ENCODE assay signal across 25 mouse cellular contexts in the genomic region with DNA sequence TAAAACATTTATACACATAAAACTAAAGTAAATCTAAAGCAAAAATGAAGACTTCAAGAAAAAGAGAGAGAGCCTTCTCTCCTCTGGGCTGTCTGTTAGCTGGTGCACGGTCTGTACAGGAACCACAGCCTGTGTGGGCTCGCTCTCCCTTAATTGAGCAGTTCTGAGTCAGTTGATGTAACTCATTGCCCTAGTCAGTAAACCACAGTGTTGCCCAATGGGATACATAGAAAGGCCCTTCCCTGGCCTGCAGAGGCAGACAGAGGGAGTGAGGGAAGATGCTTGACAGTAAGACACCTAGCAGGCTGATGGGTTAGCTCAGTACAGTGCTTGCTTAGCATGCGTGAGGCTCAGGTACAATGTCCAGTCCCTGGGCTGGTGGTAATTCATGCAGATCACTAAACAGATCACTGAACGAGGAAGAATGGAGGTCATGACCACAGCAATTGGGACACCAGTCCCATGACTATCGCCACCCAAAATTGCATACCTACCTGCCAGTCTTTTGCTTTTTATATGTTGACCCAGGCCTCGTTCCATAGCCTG. TPM values are rescaled to one million over a fixed set of nuclear protein-coding genes. Genes with fewer than 3 reads are reported as not detected.
DNase-seq lines count a peak whose midpoint lies in the region; ATAC-seq and TF ChIP-seq lines count a peak whose summit lies in the region.
"Had no signal": no experiment of that assay in that cellular context is flagged by ENCODE, and none has a peak within 500 bp of the region (broad histone marks: within the 10 kb centered on the region; RNA-seq: fewer than 3 reads in every experiment).

No protein-coding gene starts in this region.

- ATAC-seq in intestine, embryonic 16.5 days: peak; percentile 27; the same call in 1 of the 2 replicates
- no peak for ATAC-seq in intestine, embryonic 15.5 days
- no peak for ATAC-seq in liver, embryonic 13.5 days (ENCODE audit: low read depth)
- no peak for ATAC-seq in liver, embryonic 11.5 days (replicated peaks; ENCODE audit: low FRiP score)

- H3K9ac ChIP-seq in intestine, embryonic 16.5 days (ENCODE audit: low read depth, low read length): no peak overlapping the region
- no peak overlapping the region for H3K9ac ChIP-seq in intestine, embryonic 15.5 days
- H3K9ac ChIP-seq in liver, embryonic 13.5 days: peak overlapping the region; percentile 22; the same call in 1 of the 2 replicates
- no peak overlapping the region for H3K9ac ChIP-seq in liver, embryonic 11.5 days (ENCODE audit: low read depth, low read length)
- H3K9ac ChIP-seq: heart, embryonic 12.5 days; hindbrain, embryonic 13.5 days; neural tube, embryonic 12.5 days had no signal

- DNase-seq in liver, embryonic 13.5 days: no peak
- DNase-seq in liver, embryonic 11.5 days (ENCODE audit: low spot score): no peak
- DNase-seq in kidney, postnatal 36 days: peak; percentile 70 to 79
- DNase-seq in hindbrain, embryonic 10.5 days (ENCODE audit: low spot score): no peak
- DNase-seq in thymus, adult 2 months: no peak
- DNase-seq in thymus, postnatal 14 days: no peak
- DNase-seq: adrenal gland, postnatal 14 days; cerebellum, adult 11-12 months; cerebellum, postnatal 36 days; heart, postnatal 14 days; layer of hippocampus, adult 9-11 months; lung, adult 18-20 months; right cerebral cortex, adult 18-20 months had no signal

- H3K27me3 ChIP-seq in intestine, embryonic 16.5 days (replicated peaks; ENCODE audit: control insufficient read depth, insufficient read depth, low read length): no peaks in the 10 kb centered on the region
- no peaks in the 10 kb centered on the region for H3K27me3 ChIP-seq in intestine, embryonic 15.5 days (replicated peaks)
- no peaks in the 10 kb centered on the region for H3K27me3 ChIP-seq in liver, embryonic 13.5 days
- no peaks in the 10 kb centered on the region for H3K27me3 ChIP-seq in liver, embryonic 11.5 days (replicated peaks; ENCODE audit: control insufficient read depth, insufficient read depth, low read length)
- H3K27me3 ChIP-seq in hindbrain, embryonic 10.5 days (ENCODE audit: insufficient read depth, poor library complexity, severe bottlenecking): no peaks in the 10 kb centered on the region
- H3K27me3 ChIP-seq in thymus, adult 2 months (ENCODE audit: control insufficient read depth, insufficient read depth, low read length): no peaks in the 10 kb centered on the region
- H3K27me3 ChIP-seq: heart, embryonic 12.5 days; neural tube, embryonic 12.5 days had no signal

- peaks cover 9% of the 10 kb centered on the region for H3K36me3 ChIP-seq in intestine, embryonic 16.5 days (ENCODE audit: control insufficient read depth, insufficient read depth, low read length)
- H3K36me3 ChIP-seq in intestine, embryonic 15.5 days: no peaks in the 10 kb centered on the region
- peaks cover 3% of the 10 kb centered on the region; the same call in 1 of the 2 replicates for H3K36me3 ChIP-seq in liver, embryonic 13.5 days
- no peaks in the 10 kb centered on the region; the same call in 1 of the 2 replicates for H3K36me3 ChIP-seq in liver, embryonic 11.5 days (ENCODE audit: control insufficient read depth, insufficient read depth, low read length)
- peaks cover 15% of the 10 kb centered on the region for H3K36me3 ChIP-seq in hindbrain, embryonic 10.5 days
- peaks cover 8% of the 10 kb centered on the region for H3K36me3 ChIP-seq in thymus, adult 2 months (ENCODE audit: control insufficient read depth, insufficient read depth, low read length)

- H3K4me2 ChIP-seq in intestine, embryonic 16.5 days (ENCODE audit: low read depth, low read length): no peak overlapping the region
- no peak overlapping the region for H3K4me2 ChIP-seq in intestine, embryonic 15.5 days (replicated peaks)
- H3K4me2 ChIP-seq in liver, embryonic 13.5 days: no peak overlapping the region
- H3K4me2 ChIP-seq in liver, embryonic 11.5 days: no peak overlapping the region
- H3K4me2 ChIP-seq: heart, embryonic 12.5 days; hindbrain, embryonic 13.5 days; midbrain, embryonic 11.5 days; neural tube, embryonic 12.5 days had no signal

- no peak for TF ChIP-seq POLR2A in thymus, adult 2 months (IDR thresholded peaks at IDR 0.05; ENCODE audit: control insufficient read depth, extremely low read depth, insufficient read depth, low read length, poor library complexity)

- H3K4me1 ChIP-seq in intestine, embryonic 16.5 days (ENCODE audit: control insufficient read depth, insufficient read depth, low read length): peaks cover 14% of the 10 kb centered on the region
- peaks cover 18% of the 10 kb centered on the region for H3K4me1 ChIP-seq in intestine, embryonic 15.5 days (replicated peaks)
- H3K4me1 ChIP-seq in liver, embryonic 13.5 days (replicated peaks): peaks cover 46% of the 10 kb centered on the region
- H3K4me1 ChIP-seq in liver, embryonic 11.5 days (replicated peaks; ENCODE audit: control insufficient read depth, insufficient read depth, low read length): peaks cover 19% of the 10 kb centered on the region
- H3K4me1 ChIP-seq in hindbrain, embryonic 10.5 days (replicated peaks): peaks cover 26% of the 10 kb centered on the region
- no peaks in the 10 kb centered on the region; the same call in 1 of the 2 replicates for H3K4me1 ChIP-seq in thymus, adult 2 months (replicated peaks; ENCODE audit: control insufficient read depth, insufficient read depth, low read length)

- H3K27ac ChIP-seq in intestine, embryonic 16.5 days (ENCODE audit: low read length): no peak overlapping the region; the same call in 1 of the 2 replicates
- no peak overlapping the region for H3K27ac ChIP-seq in intestine, embryonic 15.5 days
- no peak overlapping the region for H3K27ac ChIP-seq in liver, embryonic 13.5 days
- no peak overlapping the region for H3K27ac ChIP-seq in liver, embryonic 11.5 days (ENCODE audit: low read depth, low read length)
- H3K27ac ChIP-seq in hindbrain, embryonic 10.5 days: no peak overlapping the region
- no peak overlapping the region for H3K27ac ChIP-seq in thymus, adult 2 months (ENCODE audit: control insufficient read depth, insufficient read depth, low read length)
- H3K27ac ChIP-seq: embryonic facial prominence, embryonic 10.5 days; hindbrain, embryonic 13.5 days; neural tube, embryonic 12.5 days; stomach, postnatal 0 days had no signal

- TF ChIP-seq CTCF in thymus, adult 2 months (IDR thresholded peaks at IDR 0.05; ENCODE audit: borderline replicate concordance, control insufficient read depth, extremely low read depth, insufficient read depth, low read length, poor library complexity): no peak

- H3K9me3 ChIP-seq in intestine, embryonic 16.5 days (ENCODE audit: control insufficient read depth, low read length): no peaks in the 10 kb centered on the region
- no peaks in the 10 kb centered on the region for H3K9me3 ChIP-seq in intestine, embryonic 15.5 days
- H3K9me3 ChIP-seq in liver, embryonic 13.5 days (replicated peaks): no peaks in the 10 kb centered on the region
- no peaks in the 10 kb centered on the region for H3K9me3 ChIP-seq in liver, embryonic 11.5 days (ENCODE audit: control insufficient read depth, low read length)
- H3K9me3 ChIP-seq in hindbrain, embryonic 10.5 days: no peaks in the 10 kb centered on the region
- H3K9me3 ChIP-seq: embryonic facial prominence, embryonic 10.5 days; G1E; heart, embryonic 12.5 days; hindbrain, embryonic 13.5 days; neural tube, embryonic 12.5 days had no signal

- no peak overlapping the region for H3K4me3 ChIP-seq in intestine, embryonic 16.5 days (ENCODE audit: low read length)
- no peak overlapping the region for H3K4me3 ChIP-seq in intestine, embryonic 15.5 days (replicated peaks)
- H3K4me3 ChIP-seq in liver, embryonic 13.5 days (replicated peaks): no peak overlapping the region
- H3K4me3 ChIP-seq in liver, embryonic 11.5 days (ENCODE audit: low read depth, low read length): no peak overlapping the region
- no peak overlapping the region for H3K4me3 ChIP-seq in hindbrain, embryonic 10.5 days
- H3K4me3 ChIP-seq in thymus, adult 2 months (ENCODE audit: control insufficient read depth, insufficient read depth, low read length): no peak overlapping the region
- H3K4me3 ChIP-seq: embryonic facial prominence, embryonic 10.5 days; heart, embryonic 12.5 days; hindbrain, embryonic 13.5 days; neural tube, embryonic 12.5 days had no signal

- WGBS in intestine, embryonic 16.5 days: 81% methylated on average over 6 of the region's 6 CpGs
- 78% methylated on average over 6 of the region's 6 CpGs for WGBS in intestine, embryonic 15.5 days
- 78% methylated on average over 6 of the region's 6 CpGs for WGBS in liver, embryonic 13.5 days (ENCODE audit: insufficient replicate concordance)
- WGBS in liver, embryonic 11.5 days: 76% methylated on average over 6 of the region's 6 CpGs
- 85% methylated on average over 6 of the region's 6 CpGs for WGBS in hindbrain, embryonic 10.5 days
- WGBS in thymus, adult 2 months: 92% methylated on average over 6 of the region's 6 CpGs

RNA-seq across cellular contexts. Expression of a gene that starts 7.0 kb away (rescaled TPM):
- polyA plus RNA-seq in intestine, embryonic 16.5 days (2015; fragmentation: Nextera tagmentation; extraction: Ambion mirVana): 226 and 301 TPM in 2 replicates
- 118 and 134 TPM in 2 replicates for polyA plus RNA-seq in intestine, embryonic 15.5 days (2015; fragmentation: Nextera tagmentation; extraction: Ambion mirVana)
- polyA plus RNA-seq in liver, embryonic 13.5 days (2015; fragmentation: Nextera tagmentation; extraction: Ambion mirVana): 14.2 and 15.2 TPM in 2 replicates
- polyA plus RNA-seq in liver, embryonic 11.5 days (2014; fragmentation: Nextera tagmentation; extraction: Ambion mirVana): 24.4 and 26.4 TPM in 2 replicates
- 16.2 and 20.7 TPM in 2 replicates for polyA plus RNA-seq in hindbrain, embryonic 10.5 days (2016; fragmentation: Nextera tagmentation; extraction: Ambion mirVana)
- polyA plus RNA-seq in thymus, adult 2 months (2012; rRNA removed): 66.9 and 82.3 TPM in 2 replicates

RNA-seq across cellular contexts. Expression of a gene that starts 21.0 kb away (rescaled TPM):
- polyA plus RNA-seq in intestine, embryonic 16.5 days (2015; fragmentation: Nextera tagmentation; extraction: Ambion mirVana): 0.22 and 0.24 TPM in 2 replicates
- 0.43 TPM in 2 replicates for polyA plus RNA-seq in intestine, embryonic 15.5 days (2015; fragmentation: Nextera tagmentation; extraction: Ambion mirVana)
- polyA plus RNA-seq in liver, embryonic 13.5 days (2015; fragmentation: Nextera tagmentation; extraction: Ambion mirVana): 0.07 and 0.15 TPM in 2 replicates
- 0.14 and 0.41 TPM in 2 replicates for polyA plus RNA-seq in liver, embryonic 11.5 days (2014; fragmentation: Nextera tagmentation; extraction: Ambion mirVana)
- 0.09 and 0.20 TPM in 2 replicates for polyA plus RNA-seq in hindbrain, embryonic 10.5 days (2016; fragmentation: Nextera tagmentation; extraction: Ambion mirVana)
- 22.7 and 26.5 TPM in 2 replicates for polyA plus RNA-seq in thymus, adult 2 months (2012; rRNA removed)
- polyA plus RNA-seq: forebrain, embryonic 11.5 days; neural tube, embryonic 12.5 days had no signal

RNA-seq across cellular contexts. Expression of a gene that starts 23.8 kb away (rescaled TPM):
- polyA plus RNA-seq in intestine, embryonic 16.5 days (2015; fragmentation: Nextera tagmentation; extraction: Ambion mirVana): 108 and 134 TPM in 2 replicates
- polyA plus RNA-seq in intestine, embryonic 15.5 days (2015; fragmentation: Nextera tagmentation; extraction: Ambion mirVana): 56.2 and 60.4 TPM in 2 replicates
- 1.5 TPM in 2 replicates for polyA plus RNA-seq in liver, embryonic 13.5 days (2015; fragmentation: Nextera tagmentation; extraction: Ambion mirVana)
- polyA plus RNA-seq in liver, embryonic 11.5 days (2014; fragmentation: Nextera tagmentation; extraction: Ambion mirVana): 0.97 and 1.3 TPM in 2 replicates
- polyA plus RNA-seq in hindbrain, embryonic 10.5 days (2016; fragmentation: Nextera tagmentation; extraction: Ambion mirVana): 0.41 TPM in 1 of 2 replicates, not detected in the other
- 0.33 and 0.59 TPM in 2 replicates for polyA plus RNA-seq in thymus, adult 2 months (2012; rRNA removed)
- polyA plus RNA-seq: forebrain, embryonic 11.5 days; G1E; hindbrain, embryonic 13.5 days; limb, embryonic 11.5 days; midbrain, embryonic 11.5 days; neural tube, embryonic 12.5 days had no signal

RNA-seq across cellular contexts. Expression of a gene that starts 31.7 kb away (rescaled TPM):
- not detected in 2 replicates for polyA plus RNA-seq in intestine, embryonic 16.5 days (2015; fragmentation: Nextera tagmentation; extraction: Ambion mirVana)
- not detected in 2 replicates for polyA plus RNA-seq in intestine, embryonic 15.5 days (2015; fragmentation: Nextera tagmentation; extraction: Ambion mirVana)
- not detected in 2 replicates for polyA plus RNA-seq in liver, embryonic 13.5 days (2015; fragmentation: Nextera tagmentation; extraction: Ambion mirVana)
- polyA plus RNA-seq in liver, embryonic 11.5 days (2014; fragmentation: Nextera tagmentation; extraction: Ambion mirVana): not detected in 2 replicates
- 0.42 TPM in 1 of 2 replicates, not detected in the other for polyA plus RNA-seq in hindbrain, embryonic 10.5 days (2016; fragmentation: Nextera tagmentation; extraction: Ambion mirVana)
- not detected in 2 replicates for polyA plus RNA-seq in thymus, adult 2 months (2012; rRNA removed)
- polyA plus RNA-seq: embryonic facial prominence, embryonic 10.5 days; forebrain, embryonic 11.5 days; G1E; heart, embryonic 12.5 days; hindbrain, embryonic 13.5 days; intestine, embryonic 14.5 days; midbrain, embryonic 11.5 days; neural tube, embryonic 12.5 days; stomach, postnatal 0 days had no signal

RNA-seq across cellular contexts. Expression of a gene that starts 33.9 kb away (rescaled TPM):
- polyA plus RNA-seq in intestine, embryonic 16.5 days (2015; fragmentation: Nextera tagmentation; extraction: Ambion mirVana): 6.3 and 6.6 TPM in 2 replicates
- polyA plus RNA-seq in intestine, embryonic 15.5 days (2015; fragmentation: Nextera tagmentation; extraction: Ambion mirVana): 6.2 and 6.3 TPM in 2 replicates
- 2.1 and 2.3 TPM in 2 replicates for polyA plus RNA-seq in liver, embryonic 13.5 days (2015; fragmentation: Nextera tagmentation; extraction: Ambion mirVana)
- polyA plus RNA-seq in liver, embryonic 11.5 days (2014; fragmentation: Nextera tagmentation; extraction: Ambion mirVana): 4.7 and 5.7 TPM in 2 replicates
- polyA plus RNA-seq in hindbrain, embryonic 10.5 days (2016; fragmentation: Nextera tagmentation; extraction: Ambion mirVana): 0.90 and 1.7 TPM in 2 replicates
- polyA plus RNA-seq in thymus, adult 2 months (2012; rRNA removed): 10.0 and 12.2 TPM in 2 replicates

Comparison
In these comparisons a context has a peak if more than half of its experiments do, and no peak if none do; other contexts are left out.
1. DNase-seq: peak in kidney, postnatal 36 days (2 of 2); none in liver, embryonic 13.5 days (single experiment), liver, embryonic 11.5 days (single experiment), hindbrain, embryonic 10.5 days (single experiment), thymus, adult 2 months (single experiment) and thymus, postnatal 14 days (single experiment).
2. RNA of a gene that starts 21.0 kb away (polyA plus RNA-seq): 22.7 to 26.5 TPM in thymus, adult 2 months; 0.43 TPM in intestine, embryonic 15.5 days, 0.14 to 0.41 TPM in liver, embryonic 11.5 days, 0.22 to 0.24 TPM in intestine, embryonic 16.5 days, 0.07 to 0.15 TPM in liver, embryonic 13.5 days and 0.09 to 0.20 TPM in hindbrain, embryonic 10.5 days; every median in the first group is over 10 times any median in the second.
3. RNA of a gene that starts 23.8 kb away (polyA plus RNA-seq): 108 to 134 TPM in intestine, embryonic 16.5 days and 56.2 to 60.4 TPM in intestine, embryonic 15.5 days; 1.5 TPM in liver, embryonic 13.5 days, 0.97 to 1.3 TPM in liver, embryonic 11.5 days, 0.33 to 0.59 TPM in thymus, adult 2 months and 0.41 TPM in hindbrain, embryonic 10.5 days; every median in the first group is over 10 times any median in the second.